Mouse (Mus musculus) gastrocnemius, postnatal 25 days (tissue): ENCODE data around the gene Zbtb12. TPM values are rescaled to one million over a fixed set of nuclear protein-coding genes. Genes with fewer than 3 reads are reported as not detected.
"Not testable (repeated sequence)": the region's sequence is repeated elsewhere in the genome, so short reads cannot be mapped to it uniquely, and the experiment has no call there.

ENCODE experiments used
- DNase-seq: peaks from one replicate; pipeline ENCODE4 v3.0.0; 2022
- long read RNA-seq, 2 experiments: library from polyadenylated mRNA; stranded (forward); transcript quantifications; one replicate each; pipeline ENCODE4 v2.0.0; 2021
- total RNA-seq, 2 experiments: library from RNA; stranded (reverse); gene quantifications; 1 replicate in 1 of 2; 2 replicates in 1 of 2; pipeline ENCODE4 v1.2.3; 2021

Gene Zbtb12
- total RNA-seq, result 1 to 10 TPM; 5.0 to 5.2 TPM
- long read RNA-seq, experiment 1, result 0 reads
- long read RNA-seq, experiment 2, partial matches to known transcripts, result 0 of 1 reads
- long read RNA-seq, experiment 2, other reads (novel, unspliced or antisense), result 1 of 1 reads

DNA sequence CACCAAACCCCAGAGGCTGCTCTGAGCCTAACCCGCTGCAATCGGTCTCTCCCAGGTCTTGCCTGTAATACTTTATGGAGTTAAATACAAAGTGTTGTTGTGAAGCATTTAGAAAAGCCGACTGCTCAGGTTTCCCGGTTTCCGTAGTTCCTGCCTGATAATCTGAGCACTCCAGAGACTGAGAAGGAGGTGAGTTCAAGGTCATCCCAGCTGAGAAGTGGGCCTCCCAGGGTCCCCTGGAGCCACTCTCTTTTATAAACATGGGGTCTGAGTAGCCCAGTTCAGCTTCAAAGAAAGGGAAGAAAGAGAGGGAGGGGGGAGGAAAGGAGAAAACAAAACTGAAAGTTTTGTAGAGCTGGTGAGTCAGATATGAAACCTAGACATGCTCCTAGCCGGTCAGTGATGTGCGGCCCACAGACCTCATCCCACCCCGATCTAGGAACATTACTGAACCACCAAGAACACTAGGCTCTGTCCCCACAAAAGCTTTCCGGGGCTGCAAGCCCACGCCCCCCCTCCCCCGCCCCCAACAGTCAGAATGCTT, at the start of gene Zbtb12:
Gene Zbtb12, plus strand, starts transcription at position 148 of the 544 bp plus-strand sequence.
- no peak for DNase-seq

DNA sequence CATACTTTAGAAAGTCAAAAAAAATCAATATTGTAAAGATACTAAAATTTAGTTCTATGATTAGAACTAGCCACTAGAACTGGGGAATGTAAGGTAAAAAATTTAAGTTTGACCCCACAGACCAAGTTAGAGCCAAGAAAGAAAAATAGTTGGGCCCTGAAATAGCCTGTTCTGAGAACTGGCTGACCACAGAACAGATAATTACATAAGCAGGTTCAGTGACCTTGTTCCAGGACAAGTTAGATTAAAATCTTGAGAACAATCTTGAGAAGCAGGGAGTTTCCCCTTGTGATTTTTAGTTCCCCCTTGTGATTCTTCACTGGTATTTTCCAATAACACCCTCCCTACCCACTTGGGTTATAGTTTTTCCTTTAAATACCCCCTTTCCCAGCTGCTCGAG, 48.5 kb upstream of the Zbtb12 start:
- not testable (repeated sequence) for DNase-seq

DNA sequence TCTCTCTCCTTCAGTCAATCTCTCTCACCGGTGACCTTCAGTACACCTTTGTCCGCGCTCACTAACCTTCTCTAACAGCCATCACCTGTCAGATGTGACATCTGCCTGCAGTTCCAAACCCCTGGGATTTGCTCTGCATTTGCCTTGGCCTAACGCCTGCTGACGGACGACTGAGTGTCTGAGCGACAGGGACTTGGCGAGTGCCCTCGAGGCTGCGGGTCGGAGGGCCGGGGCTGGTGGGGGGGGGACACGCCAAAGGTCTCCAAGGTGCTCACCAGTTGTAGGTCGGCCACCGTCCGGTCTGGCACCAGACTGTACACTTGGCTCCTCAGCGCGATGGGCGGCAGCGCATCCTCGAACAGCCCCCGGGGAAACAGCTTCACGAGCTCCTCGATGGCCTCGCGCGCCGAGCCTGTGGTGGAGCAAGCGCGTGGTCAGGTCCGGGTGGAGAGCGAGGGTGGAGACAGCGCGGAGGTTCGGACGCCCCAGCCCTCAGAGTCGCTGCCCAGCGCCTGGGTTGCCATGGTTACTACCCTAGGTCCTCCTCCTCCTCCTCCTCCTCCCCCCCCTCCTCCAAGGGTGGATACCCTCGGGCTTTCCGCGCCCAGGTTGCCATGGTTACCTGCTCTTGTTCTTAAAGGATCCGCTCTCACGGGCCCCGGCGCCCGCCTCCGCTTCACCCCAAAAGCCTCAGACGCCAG, 43.0 kb upstream of the Zbtb12 start:
- DNase-seq, result no peak

DNA sequence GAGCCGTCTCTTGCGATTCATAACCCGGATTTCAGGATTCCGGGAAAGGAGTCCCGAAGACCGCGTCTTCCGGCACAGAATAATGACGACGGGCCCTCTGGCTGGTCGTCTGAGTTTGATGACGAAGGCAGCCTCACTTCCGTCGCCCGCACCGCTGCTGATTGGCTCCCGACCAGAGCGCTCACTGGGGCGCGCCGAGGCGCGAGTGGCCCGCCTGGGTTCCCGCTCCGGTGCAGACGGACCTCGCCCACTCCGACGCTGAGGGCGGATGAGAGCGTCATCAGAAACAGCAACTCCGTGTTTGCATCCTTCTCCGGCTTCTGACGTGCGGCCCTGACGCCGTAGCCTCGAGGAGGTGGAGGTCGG, 42.4 kb upstream of the Zbtb12 start, which contains the start of the genes Stk19 and Dxo:
Gene Stk19, minus strand, starts transcription at position 90 of the 366 bp plus-strand sequence.
Gene Dxo, plus strand, starts transcription at position 164 of the 366 bp plus-strand sequence.
- peak; percentile 93 for DNase-seq

DNA sequence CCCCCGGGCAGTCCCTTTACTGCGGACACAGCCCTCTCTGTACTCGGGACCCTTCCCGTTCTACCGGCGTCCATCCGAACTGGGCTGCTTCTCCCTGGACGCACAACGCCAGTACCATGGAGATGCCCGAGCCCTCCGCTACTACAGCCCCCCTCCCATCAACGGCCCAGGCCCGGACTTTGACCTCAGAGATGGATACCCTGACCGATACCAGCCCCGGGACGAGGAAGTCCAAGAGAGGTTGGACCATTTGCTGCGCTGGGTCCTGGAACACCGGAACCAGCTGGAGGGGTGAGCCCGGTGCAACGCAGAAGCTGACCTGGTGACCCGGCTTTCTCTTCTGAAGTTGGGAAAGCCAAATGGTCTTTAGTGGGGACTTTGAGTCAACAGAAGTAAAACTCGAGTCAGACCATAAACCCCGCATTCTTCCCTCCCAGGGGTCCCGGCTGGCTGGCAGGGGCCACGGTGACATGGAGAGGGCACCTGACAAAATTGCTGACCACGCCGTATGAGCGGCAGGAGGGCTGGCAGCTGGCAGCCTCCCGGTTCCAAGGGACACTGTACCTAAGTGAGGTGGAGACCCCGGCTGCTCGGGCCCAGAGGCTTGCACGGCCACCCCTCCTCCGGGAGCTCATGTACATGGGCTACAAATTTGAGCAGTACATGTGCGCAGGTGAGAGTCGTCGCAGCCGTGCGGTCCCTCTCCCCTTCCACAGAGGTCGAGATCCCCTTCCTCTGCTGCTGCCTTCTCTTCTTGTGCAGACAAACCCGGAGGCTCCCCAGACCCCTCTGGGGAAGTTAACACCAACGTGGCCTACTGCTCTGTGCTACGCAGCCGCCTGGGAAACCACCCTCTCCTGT, 41.6 kb upstream of the Zbtb12 start:
- DNase-seq, result no peak

DNA sequence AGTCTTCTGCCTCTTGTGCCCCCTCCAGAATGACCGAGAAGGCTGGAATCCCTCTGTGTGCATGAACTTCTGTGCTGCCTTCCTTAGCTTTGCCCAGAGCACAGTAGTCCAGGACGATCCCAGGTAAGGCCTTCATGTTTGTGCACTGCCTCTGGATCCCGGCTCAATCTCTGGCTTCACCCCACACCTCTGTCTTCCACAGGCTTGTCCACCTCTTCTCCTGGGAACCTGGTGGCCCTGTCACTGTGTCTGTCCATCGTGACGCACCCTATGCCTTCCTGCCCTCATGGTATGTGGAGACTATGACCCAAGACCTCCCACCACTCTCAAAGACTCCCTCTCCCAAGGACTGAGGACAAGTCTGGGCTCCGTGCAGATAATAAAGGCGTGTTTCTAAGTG, 40.5 kb upstream of the Zbtb12 start:
- DNase-seq, result no peak

DNA sequence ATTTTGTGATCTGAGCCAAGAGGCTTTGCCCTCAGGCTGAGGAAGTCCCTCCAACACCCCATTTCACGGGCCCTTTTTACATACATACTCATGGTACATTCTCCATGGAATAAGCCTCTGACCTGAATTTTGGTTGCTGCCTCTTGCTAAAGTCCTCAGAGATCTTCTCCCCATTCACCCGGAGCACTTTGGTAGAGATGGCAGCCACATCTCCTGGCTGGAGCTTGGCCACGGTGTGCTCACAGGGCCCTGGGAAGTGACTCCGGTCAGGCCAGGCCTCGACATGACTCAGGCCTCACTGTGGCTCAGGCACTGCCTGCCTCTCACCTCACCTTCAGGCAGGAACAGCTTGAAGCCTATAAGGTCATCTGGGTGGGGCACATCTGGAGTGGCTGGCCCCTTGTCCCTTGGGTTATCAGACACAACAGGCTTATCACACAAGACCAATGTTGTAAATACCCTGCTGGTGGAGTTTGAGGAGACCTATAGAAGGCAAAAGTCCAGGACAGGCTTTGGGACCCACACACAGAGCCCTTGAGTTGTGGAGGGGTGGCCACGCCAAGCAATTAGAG, 38.5 kb upstream of the Zbtb12 start:
- DNase-seq, result no peak

DNA sequence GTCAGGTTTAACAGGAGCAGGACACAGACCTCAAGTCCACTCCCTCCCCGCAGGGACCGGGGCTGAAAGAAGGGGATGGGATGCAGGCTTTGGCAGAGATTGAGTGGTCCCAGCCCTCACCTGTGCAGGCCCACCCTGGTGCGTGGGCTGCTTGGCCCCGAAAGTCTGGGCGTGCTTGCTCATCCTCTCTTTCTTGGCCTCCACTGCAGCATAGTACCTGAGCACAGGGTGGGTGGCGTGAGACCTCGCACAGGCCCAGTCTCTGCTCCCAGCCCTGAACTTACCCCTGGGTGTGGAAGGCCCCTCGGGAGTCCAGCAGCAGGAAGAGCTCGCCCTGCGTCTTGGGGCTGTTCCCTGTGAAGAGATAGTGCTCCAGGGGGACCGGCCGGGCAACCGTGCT, 34.4 kb upstream of the Zbtb12 start:
- no peak for DNase-seq

DNA sequence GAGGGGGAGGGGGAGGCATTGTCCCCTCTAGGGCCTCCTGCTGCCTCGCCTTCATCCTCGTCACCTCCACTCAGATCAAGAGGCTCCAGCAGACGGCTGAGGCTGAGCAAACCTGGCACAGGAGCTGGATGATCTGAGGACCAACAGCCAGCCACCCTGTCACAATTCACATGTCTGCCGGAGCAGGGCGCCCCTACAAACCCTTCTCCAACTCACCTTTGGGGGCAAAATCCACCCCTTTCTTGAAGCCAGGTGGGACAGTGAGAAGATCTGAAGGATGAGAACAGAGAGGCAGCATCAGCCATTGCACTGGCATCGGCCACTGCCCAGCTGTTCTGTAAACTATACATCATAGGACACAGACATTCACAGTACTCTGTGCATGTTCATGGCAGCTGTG, 32.1 kb upstream of the Zbtb12 start:
- DNase-seq, result no peak

DNA sequence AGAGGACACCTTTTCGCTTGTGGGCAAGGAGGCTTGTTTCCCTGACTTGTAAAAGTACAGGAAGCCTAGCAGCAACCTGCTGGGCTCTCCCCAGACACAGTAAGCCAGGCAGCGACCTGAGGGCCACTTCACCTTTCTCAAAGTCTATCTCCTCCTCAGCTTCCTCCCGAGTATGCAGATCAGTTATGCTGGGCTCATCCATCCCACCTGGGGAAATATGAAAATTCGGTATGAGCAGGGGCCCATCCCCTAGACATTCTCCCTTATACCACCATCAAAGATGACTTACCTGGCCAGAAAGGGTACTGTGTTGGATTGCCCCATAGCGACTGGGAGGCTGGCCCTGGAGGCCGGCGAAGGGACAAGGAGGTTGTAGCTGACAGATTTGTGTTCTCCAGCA, 31.7 kb upstream of the Zbtb12 start:
- no peak for DNase-seq

DNA sequence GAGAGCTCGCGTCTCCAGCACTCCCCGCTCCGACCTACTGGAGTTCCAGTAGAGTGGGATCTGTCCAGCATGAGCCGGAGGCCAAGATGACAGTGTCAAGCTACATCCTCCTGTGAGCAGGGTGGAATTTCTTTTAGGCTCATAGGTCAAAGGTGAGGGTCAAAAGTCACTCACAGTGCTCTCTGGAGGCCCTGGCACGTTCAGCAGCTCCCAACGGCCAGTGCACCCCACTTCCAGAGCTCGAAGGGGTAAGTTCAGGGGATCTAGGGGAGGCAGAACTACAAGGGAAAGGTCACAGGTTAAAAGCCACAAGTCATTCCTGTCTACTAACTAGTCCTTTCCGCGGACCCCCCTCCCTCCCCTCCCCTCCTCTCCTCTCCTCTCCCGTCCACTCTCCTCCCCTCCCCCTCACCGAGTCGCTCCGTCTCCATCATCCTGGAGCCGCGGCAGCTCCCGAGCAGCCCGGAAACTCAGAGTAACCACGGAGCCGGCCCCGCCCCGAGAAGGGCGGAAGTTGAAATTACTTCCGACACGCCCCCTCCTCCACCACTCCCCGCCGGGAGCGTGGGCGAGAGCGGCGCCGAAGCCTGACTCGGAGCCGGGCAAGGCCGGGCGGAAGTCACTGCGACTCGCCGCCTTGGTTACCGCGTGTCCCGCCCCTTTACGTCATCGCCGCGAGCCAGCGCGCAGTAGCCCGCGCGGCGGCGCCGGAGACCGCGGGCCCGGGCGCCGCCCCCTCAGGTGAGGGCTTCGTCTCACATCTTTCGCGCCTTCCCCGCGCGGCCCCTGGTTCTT, 29.4 kb upstream of the Zbtb12 start, which contains the start of the genes Skiv2l and Nelfe:
Gene Skiv2l, minus strand, starts transcription at position 489 of the 795 bp plus-strand sequence.
Gene Nelfe, plus strand, starts transcription at position 670 of the 795 bp plus-strand sequence.
- DNase-seq, result peak; percentile 97

DNA sequence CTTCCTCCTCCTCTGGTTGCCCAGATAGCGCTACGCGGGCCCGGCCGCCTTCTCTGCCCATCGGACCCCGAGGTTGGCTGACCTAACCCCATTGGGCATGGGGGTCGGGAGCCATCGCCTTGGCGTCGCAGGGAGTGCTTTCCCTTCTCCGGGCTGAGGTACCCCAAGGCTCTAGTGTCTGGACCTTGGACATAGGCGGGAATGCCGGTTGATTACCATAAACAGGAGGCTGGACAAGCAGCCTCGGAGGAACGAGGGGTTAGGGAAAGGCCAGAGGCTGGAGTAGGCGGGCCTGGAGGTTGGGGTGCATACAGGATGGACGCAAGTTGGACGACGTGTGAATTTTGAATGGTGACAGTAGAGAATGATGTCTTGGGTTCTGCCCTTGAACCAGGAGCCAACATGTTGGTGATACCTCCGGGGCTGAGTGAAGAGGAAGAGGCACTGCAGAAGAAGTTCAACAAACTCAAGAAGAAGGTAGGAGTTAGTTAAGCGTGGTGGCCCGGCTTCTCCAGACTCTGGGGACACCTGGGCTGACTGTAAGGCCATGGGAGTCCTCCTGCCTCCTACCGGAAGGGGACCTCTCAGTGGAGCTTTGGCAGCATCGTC, 28.7 kb upstream of the Zbtb12 start:
- no peak for DNase-seq

DNA sequence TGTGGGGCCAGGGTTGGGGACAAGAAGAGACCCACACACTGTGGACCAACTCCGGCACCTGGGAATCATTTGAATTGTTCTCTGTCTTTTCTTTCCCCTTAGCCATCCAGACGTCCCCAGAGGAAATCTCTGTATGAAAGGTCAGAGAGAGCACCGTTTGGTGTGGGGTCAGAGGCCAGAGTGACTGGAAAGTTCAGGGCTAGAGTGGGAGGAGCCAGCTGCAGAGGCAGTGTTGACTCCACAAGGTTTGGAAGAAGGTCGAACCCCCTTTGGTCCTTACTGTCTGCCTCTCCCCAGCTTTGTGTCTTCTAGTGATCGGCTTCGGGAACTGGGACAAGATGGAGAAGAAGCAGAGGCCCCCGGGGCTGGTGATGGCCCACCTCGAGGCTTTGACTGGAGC, 25.8 kb upstream of the Zbtb12 start:
- DNase-seq, result no peak

DNA sequence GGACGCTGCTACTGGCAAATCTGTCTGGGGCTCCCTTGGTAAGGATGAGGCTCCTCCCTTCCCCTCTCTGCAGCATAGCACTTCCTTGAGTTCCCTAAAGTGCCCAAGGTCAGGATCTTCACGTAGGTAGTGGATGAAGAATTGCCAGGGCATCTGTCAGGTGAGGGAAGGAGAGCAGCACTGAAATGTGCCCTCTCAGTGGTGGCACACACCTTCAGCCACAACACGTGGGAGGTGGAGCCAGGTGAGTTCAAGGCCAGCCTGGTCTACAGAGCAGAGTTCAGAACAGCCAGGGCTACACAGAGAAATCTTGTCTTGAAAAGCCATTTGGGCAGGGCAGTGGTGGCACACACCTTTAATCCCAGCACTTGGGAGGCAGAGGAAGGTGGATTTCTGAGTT, 24.5 kb upstream of the Zbtb12 start:
- DNase-seq, result no peak

DNA sequence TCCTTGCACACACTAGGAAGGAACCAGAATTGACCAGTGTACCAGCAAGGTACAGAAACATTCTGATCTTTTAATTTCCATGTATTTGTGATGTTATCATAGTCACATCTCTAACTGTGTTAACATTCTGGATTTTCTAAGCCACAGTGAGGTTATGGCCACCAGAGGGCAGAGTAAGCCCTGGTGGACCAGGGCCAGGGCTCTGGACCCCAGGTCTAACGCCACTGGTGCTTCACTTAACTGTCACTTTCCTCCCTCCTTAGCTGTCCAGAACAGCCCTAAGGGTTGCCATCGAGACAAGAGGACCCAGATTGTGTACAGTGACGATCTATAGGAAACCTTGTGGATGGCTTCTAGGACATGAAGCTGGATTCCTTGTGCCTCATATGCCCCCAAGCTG, 23.5 kb upstream of the Zbtb12 start:
- no peak for DNase-seq

DNA sequence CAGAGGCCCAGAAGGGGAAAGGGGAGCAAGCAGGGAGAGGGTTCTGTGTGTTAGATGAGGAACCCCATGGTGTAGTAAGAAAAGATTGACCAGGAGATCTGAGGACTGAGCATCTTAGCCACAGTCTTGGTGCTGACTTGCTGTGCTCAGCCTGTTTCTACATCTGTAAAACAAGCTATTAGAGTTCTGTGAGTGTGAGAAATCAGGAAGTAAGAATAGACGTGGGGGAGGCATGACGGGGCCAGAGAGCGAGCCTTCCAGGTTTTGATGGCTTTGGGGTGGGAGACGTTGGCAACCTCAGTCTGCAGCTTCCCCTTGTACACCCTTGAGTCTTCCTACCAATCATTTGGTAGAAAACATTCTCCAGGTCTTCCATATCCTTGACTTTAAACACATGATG, 20.6 kb upstream of the Zbtb12 start:
- DNase-seq, result no peak

DNA sequence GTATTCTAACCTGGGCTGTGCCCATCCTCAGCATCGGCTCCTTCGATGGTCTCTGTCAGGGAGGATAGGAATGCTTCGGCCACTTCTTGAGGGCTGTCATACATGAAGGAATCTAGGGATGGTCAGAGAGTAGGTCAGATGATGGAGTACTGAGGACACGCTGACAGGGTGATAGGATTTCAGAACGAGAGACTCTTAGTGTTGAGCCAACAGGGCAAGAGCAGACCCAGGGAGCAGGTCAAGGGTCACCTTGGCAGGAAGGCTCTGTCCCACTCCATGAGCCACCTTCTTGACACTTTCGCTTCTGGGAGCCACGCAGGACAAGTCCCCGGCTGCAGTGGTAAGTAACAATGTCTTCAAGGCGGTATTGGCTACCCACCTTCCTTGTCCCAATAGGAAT, 18.8 kb upstream of the Zbtb12 start:
- no peak for DNase-seq

DNA sequence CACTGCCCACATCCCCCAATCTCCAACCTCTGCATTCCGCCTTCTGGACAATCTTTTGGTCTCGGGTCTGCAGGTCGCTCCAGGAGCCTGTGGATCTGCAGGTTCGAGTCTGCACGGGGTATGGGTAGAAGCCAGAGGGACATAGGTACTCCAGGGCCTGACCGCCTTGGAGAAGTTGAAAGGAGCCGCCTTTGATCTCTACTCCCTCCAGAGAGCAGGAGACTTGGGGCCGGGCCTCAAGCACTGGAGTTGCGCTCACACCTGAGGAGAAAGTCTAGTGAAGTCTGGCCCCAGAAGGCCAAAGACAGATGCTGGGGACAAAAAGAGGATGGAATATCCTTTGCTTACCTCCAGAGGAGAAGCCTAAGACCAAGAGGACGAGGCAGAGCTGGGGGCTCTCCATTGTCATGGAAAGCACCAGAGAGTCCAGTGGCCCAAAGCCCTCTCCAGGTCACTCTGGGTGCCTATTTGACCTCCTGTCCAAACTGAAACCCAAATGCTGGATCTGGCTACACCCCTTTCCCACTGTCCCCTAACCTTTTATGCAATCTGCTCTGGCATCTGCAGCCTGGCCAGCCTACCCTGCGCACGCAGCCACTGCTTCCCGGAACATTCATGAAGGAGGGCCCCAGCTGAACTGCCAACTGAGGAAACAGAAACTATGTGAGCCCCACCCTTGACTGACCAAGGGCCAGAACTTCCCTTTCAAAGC, 17.4 kb upstream of the Zbtb12 start:
- no peak for DNase-seq

DNA sequence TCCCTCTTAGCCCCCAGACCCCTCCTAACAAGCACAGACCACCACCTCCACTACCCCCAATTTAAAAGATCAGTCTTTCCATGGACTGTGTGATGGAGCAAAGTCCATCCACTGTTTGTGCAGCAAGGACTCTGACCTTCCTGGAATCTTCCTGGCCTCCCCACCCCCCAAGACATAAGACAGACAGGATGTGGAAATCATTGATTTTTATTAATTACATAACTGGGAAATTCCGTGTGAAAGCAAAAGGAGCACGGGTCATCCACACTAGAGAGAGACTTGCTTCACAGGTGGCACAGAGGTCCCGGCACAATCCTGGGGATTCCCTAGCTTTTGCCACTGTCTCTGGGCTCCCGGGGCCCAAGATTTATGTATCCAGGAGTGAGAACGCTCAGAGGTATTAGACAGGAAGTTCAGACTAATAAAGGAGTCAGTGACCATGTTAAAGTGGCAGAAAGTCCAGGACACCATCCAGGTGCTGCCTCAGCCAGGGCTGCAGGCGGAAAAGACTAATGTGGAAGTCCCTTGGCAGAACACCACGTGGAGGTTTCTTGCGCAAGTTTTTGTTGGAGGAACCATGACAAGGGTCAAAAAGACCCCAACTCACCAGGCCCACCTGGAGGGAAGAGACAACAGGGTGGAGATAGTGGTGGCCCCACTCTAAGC, 16.7 kb upstream of the Zbtb12 start, which contains the start of gene Cfb:
Gene Cfb, minus strand, starts transcription at position 103 of the 666 bp plus-strand sequence.
- no peak for DNase-seq

DNA sequence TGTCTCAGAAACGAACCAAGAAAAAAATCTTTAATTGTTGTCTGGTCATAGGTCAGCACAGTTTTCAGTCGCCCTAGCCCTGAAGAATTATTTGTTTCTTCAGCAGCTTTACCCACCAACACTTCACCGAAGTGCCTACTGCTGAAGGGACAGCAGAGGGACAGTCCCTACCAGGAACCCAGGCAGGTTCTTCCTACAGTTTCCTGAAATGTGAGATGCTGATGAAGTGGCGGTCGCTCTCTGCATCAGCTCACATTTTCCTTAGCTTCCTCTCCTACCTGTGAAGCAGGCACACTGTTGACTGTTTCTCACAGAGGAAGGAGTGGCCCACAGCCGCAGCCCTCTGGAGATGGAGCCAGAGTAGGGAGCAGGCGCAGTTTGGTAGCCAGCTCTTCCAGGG, 13.3 kb upstream of the Zbtb12 start:
- DNase-seq, result no peak
